Mouse (Mus musculus) NIH3T3 (cell line): Measurements from ENCODE around the gene Fam3b.

ENCODE experiments used
- DNase-seq: peaks from one replicate; pipeline ENCODE4 v3.0.0-alpha.2; 2012; ENCODE audit warnings: low read depth

Gene Fam3b

GRCm38 (mm10) chr16:97514099-97514940 lies at the start of gene Fam3b:
Gene Fam3b (minus strand): TSS chr16:97514816.
- DNase-seq = no peak

- no peak for DNase-seq
Observed at GRCm38 (mm10) chr16:97544340-97544739, 29.7 kb upstream of the Fam3b start.

- no peak for DNase-seq
Observed at GRCm38 (mm10) chr16:97536859-97537258, 22.2 kb upstream of the Fam3b start.

GRCm38 (mm10) chr16:97535808-97536413 lies 21.3 kb upstream of the Fam3b start:
- DNase-seq = peak; percentile 43

- DNase-seq = peak; percentile 77
Observed at GRCm38 (mm10) chr16:97534876-97535461, 20.4 kb upstream of the Fam3b start.

- DNase-seq = no peak
Observed at GRCm38 (mm10) chr16:97534448-97534847, 19.8 kb upstream of the Fam3b start.

GRCm38 (mm10) chr16:97533751-97534150 lies 19.1 kb upstream of the Fam3b start:
- DNase-seq = peak; percentile 6

GRCm38 (mm10) chr16:97533126-97533525 lies 18.5 kb upstream of the Fam3b start:
- peak; percentile 25 for DNase-seq

GRCm38 (mm10) chr16:97529241-97529640 lies 14.6 kb upstream of the Fam3b start:
- no peak for DNase-seq

GRCm38 (mm10) chr16:97523024-97523423 lies 8.4 kb upstream of the Fam3b start:
- peak; percentile 78 for DNase-seq

GRCm38 (mm10) chr16:97521983-97522382 lies 7.4 kb upstream of the Fam3b start:
- no peak for DNase-seq

GRCm38 (mm10) chr16:97516341-97516740 lies 1.7 kb upstream of the Fam3b start:
- no peak for DNase-seq

GRCm38 (mm10) chr16:97512347-97512751 lies 2.3 kb downstream of the Fam3b start:
- DNase-seq = no peak

GRCm38 (mm10) chr16:97511495-97511894 lies 3.1 kb downstream of the Fam3b start:
- DNase-seq = no peak

GRCm38 (mm10) chr16:97510849-97511248 lies 3.8 kb downstream of the Fam3b start:
- DNase-seq = no peak

- no peak for DNase-seq
Observed at GRCm38 (mm10) chr16:97507783-97508182, 6.8 kb downstream of the Fam3b start.

GRCm38 (mm10) chr16:97504793-97505192 lies 9.8 kb downstream of the Fam3b start:
- DNase-seq = no peak

- DNase-seq = no peak
Observed at GRCm38 (mm10) chr16:97503849-97504248, 10.8 kb downstream of the Fam3b start.

GRCm38 (mm10) chr16:97500901-97501300 lies 13.7 kb downstream of the Fam3b start:
- no peak for DNase-seq

- DNase-seq = no peak
Observed at GRCm38 (mm10) chr16:97499450-97499849, 15.2 kb downstream of the Fam3b start.

- no peak for DNase-seq
Observed at GRCm38 (mm10) chr16:97498139-97498538, 16.5 kb downstream of the Fam3b start.

- DNase-seq = no peak
Observed at GRCm38 (mm10) chr16:97497682-97498081, 16.9 kb downstream of the Fam3b start.

GRCm38 (mm10) chr16:97496026-97496425 lies 18.6 kb downstream of the Fam3b start:
- DNase-seq = no peak
